In the genomic region with DNA sequence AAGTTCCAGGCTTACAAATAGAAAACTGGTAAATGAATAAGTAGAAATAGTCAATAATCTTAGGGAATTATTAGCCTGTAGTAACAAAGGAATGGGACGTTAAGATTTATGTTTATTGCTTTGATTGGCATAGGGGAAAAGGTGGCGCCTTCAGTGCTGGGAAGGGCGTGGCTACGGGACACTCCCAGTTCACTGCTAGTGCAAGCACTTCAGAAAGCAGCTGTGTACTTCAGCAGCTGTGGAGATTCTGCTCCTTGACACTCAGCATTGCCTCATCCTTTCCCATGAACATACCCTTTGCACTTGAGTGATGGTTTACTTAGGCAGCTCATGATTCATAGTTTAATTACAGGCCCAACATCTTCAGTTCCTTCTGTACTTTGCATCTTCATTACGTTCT, we compare ENCODE assay signal across 25 mouse cellular contexts. TPM values are rescaled to one million over a fixed set of nuclear protein-coding genes. Genes with fewer than 3 reads are reported as not detected.
DNase-seq lines count a peak whose midpoint lies in the region; ATAC-seq lines count a peak whose summit lies in the region.
"Had no signal": no experiment of that assay in that cellular context is flagged by ENCODE, and none has a peak within 500 bp of the region (broad histone marks: within the 10 kb centered on the region; RNA-seq: fewer than 3 reads in every experiment).

No protein-coding gene starts in this region.

- no peak overlapping the region for H3K4me2 ChIP-seq in embryonic facial prominence, embryonic 14.5 days (ENCODE audit: low read depth, low read length)
- H3K4me2 ChIP-seq: embryonic facial prominence, embryonic 12.5 days; forebrain, embryonic 13.5 days; heart, embryonic 15.5 days; hindbrain, embryonic 15.5 days; liver, embryonic 15.5 days; lung, embryonic 15.5 days; midbrain, embryonic 15.5 days; neural tube, embryonic 13.5 days had no signal

- H3K4me3 ChIP-seq in embryonic facial prominence, embryonic 14.5 days (ENCODE audit: low read depth, low read length): no peak overlapping the region
- no peak overlapping the region for H3K4me3 ChIP-seq in embryonic facial prominence, embryonic 10.5 days
- H3K4me3 ChIP-seq: embryonic facial prominence, embryonic 12.5 days; forebrain, embryonic 13.5 days; gastrocnemius, adult 2 months; heart, embryonic 15.5 days; hindbrain, embryonic 15.5 days; liver, embryonic 15.5 days; lung, embryonic 15.5 days; megakaryocyte, embryonic 14.5 days; midbrain, embryonic 15.5 days; neural tube, embryonic 13.5 days had no signal

- no peak for ATAC-seq in embryonic facial prominence, embryonic 14.5 days (ENCODE audit: low read depth)
- ATAC-seq: forebrain, embryonic 13.5 days; midbrain, embryonic 15.5 days had no signal

- 67% methylated on average over 5 of the region's 5 CpGs for WGBS in embryonic facial prominence, embryonic 14.5 days
- 86% methylated on average over 5 of the region's 5 CpGs for WGBS in embryonic facial prominence, embryonic 10.5 days
- 22% methylated on average over 5 of the region's 5 CpGs for WGBS in large intestine, adult 2 months

- no peaks in the 10 kb centered on the region for H3K9me3 ChIP-seq in embryonic facial prominence, embryonic 14.5 days (ENCODE audit: control insufficient read depth, low read length)
- no peaks in the 10 kb centered on the region for H3K9me3 ChIP-seq in embryonic facial prominence, embryonic 10.5 days
- H3K9me3 ChIP-seq: embryonic facial prominence, embryonic 12.5 days; forebrain, embryonic 13.5 days; heart, embryonic 15.5 days; hindbrain, embryonic 15.5 days; liver, embryonic 15.5 days; lung, embryonic 15.5 days; megakaryocyte, embryonic 14.5 days; midbrain, embryonic 15.5 days; neural tube, embryonic 13.5 days had no signal

- no peak overlapping the region for H3K9ac ChIP-seq in embryonic facial prominence, embryonic 14.5 days (ENCODE audit: low read depth, low read length)
- H3K9ac ChIP-seq: embryonic facial prominence, embryonic 12.5 days; forebrain, embryonic 13.5 days; heart, embryonic 15.5 days; hindbrain, embryonic 15.5 days; liver, embryonic 15.5 days; lung, embryonic 15.5 days; midbrain, embryonic 15.5 days; neural tube, embryonic 13.5 days had no signal

- no peaks in the 10 kb centered on the region for H3K4me1 ChIP-seq in embryonic facial prominence, embryonic 14.5 days (ENCODE audit: control insufficient read depth, insufficient read depth, low read length)
- no peaks in the 10 kb centered on the region for H3K4me1 ChIP-seq in embryonic facial prominence, embryonic 10.5 days
- H3K4me1 ChIP-seq: embryonic facial prominence, embryonic 12.5 days; forebrain, embryonic 13.5 days; heart, embryonic 15.5 days; hindbrain, embryonic 15.5 days; liver, embryonic 15.5 days; lung, embryonic 15.5 days; megakaryocyte, embryonic 14.5 days; midbrain, embryonic 15.5 days; neural tube, embryonic 13.5 days had no signal

- no peak overlapping the region for H3K27ac ChIP-seq in embryonic facial prominence, embryonic 14.5 days (replicated peaks; ENCODE audit: low read depth, low read length)
- H3K27ac ChIP-seq in embryonic facial prominence, embryonic 10.5 days (replicated peaks): no peak overlapping the region
- H3K27ac ChIP-seq: embryonic facial prominence, embryonic 12.5 days; forebrain, embryonic 13.5 days; gastrocnemius, adult 2 months; heart, embryonic 15.5 days; hindbrain, embryonic 15.5 days; liver, embryonic 15.5 days; lung, embryonic 15.5 days; midbrain, embryonic 15.5 days; neural tube, embryonic 13.5 days had no signal

- peak; percentile 52 for DNase-seq in embryonic facial prominence, embryonic 14.5 days (ENCODE audit: low spot score)
- DNase-seq in embryonic facial prominence, embryonic 10.5 days (ENCODE audit: low spot score): no peak
- DNase-seq in 3134 (ENCODE audit: extremely low read depth, insufficient read length, low spot score) (peak; percentile 19), ZHBTc4 (ENCODE audit: low read depth, low spot score) (peak; percentile 14)
- DNase-seq in large intestine, adult 2 months (ENCODE audit: low read depth, low spot score): peak; percentile 43
- DNase-seq in B cell, adult 2 months: no peak
- DNase-seq in layer of hippocampus, postnatal 10 days (ENCODE audit: low spot score in 2 of 2): no peak
- DNase-seq in testis, postnatal 10 days (ENCODE audit: low spot score): no peak
- DNase-seq: cerebellum, adult 11 months; cerebellum, adult 9-11 months; gastrocnemius, adult 2 months; heart, postnatal 36 days; kidney, adult 18-20 months; left cerebral cortex, postnatal 4 days; liver; lung, postnatal 36 days had no signal

- H3K36me3 ChIP-seq in embryonic facial prominence, embryonic 14.5 days (ENCODE audit: control insufficient read depth, insufficient read depth, low read length): no peaks in the 10 kb centered on the region
- H3K36me3 ChIP-seq in embryonic facial prominence, embryonic 10.5 days (replicated peaks): no peaks in the 10 kb centered on the region
- H3K36me3 ChIP-seq: embryonic facial prominence, embryonic 12.5 days; heart, embryonic 15.5 days; hindbrain, embryonic 15.5 days; liver, embryonic 15.5 days; lung, embryonic 15.5 days; midbrain, embryonic 15.5 days; neural tube, embryonic 13.5 days had no signal

- no peaks in the 10 kb centered on the region for H3K27me3 ChIP-seq in embryonic facial prominence, embryonic 14.5 days (replicated peaks; ENCODE audit: control insufficient read depth, insufficient read depth, low read length)
- no peaks in the 10 kb centered on the region for H3K27me3 ChIP-seq in embryonic facial prominence, embryonic 10.5 days (replicated peaks; ENCODE audit: low read depth, poor library complexity, severe bottlenecking)
- H3K27me3 ChIP-seq: embryonic facial prominence, embryonic 12.5 days; forebrain, embryonic 13.5 days; heart, embryonic 15.5 days; hindbrain, embryonic 15.5 days; liver, embryonic 15.5 days; lung, embryonic 15.5 days; midbrain, embryonic 15.5 days; neural tube, embryonic 13.5 days had no signal

RNA-seq across cellular contexts. Expression of gene Ccdc73, which starts 8.5 kb away (rescaled TPM):
- polyA plus RNA-seq in embryonic facial prominence, embryonic 14.5 days (2014; fragmentation: Nextera tagmentation; extraction: Ambion mirVana): 7.8 and 11.0 TPM in 2 replicates
- polyA plus RNA-seq in embryonic facial prominence, embryonic 10.5 days (2016; fragmentation: Nextera tagmentation; extraction: Ambion mirVana): 3.3 and 6.3 TPM in 2 replicates
- not detected in 2 replicates for polyA plus RNA-seq in large intestine, adult 2 months (2012; rRNA removed)
- 1 to 10 TPM; 2.0 to 2.3 TPM for total RNA-seq in layer of hippocampus, postnatal 10 days (2021)

RNA-seq across cellular contexts. Expression of gene Prrg4, which starts 9.4 kb away (rescaled TPM):
- polyA plus RNA-seq in embryonic facial prominence, embryonic 14.5 days (2014; fragmentation: Nextera tagmentation; extraction: Ambion mirVana): 2.6 and 3.0 TPM in 2 replicates
- 1.2 and 1.4 TPM in 2 replicates for polyA plus RNA-seq in embryonic facial prominence, embryonic 10.5 days (2016; fragmentation: Nextera tagmentation; extraction: Ambion mirVana)
- 0.29 and 0.56 TPM in 2 replicates for polyA plus RNA-seq in large intestine, adult 2 months (2012; rRNA removed)
- 1 to 10 TPM in 1 of 2 experiments, under 1 TPM in 1; 0.96 to 1.1 TPM for total RNA-seq in layer of hippocampus, postnatal 10 days (2021)

RNA-seq across cellular contexts. Expression of gene Qser1, which starts 42.5 kb away (rescaled TPM):
- 15.6 and 16.2 TPM in 2 replicates for polyA plus RNA-seq in embryonic facial prominence, embryonic 14.5 days (2014; fragmentation: Nextera tagmentation; extraction: Ambion mirVana)
- polyA plus RNA-seq in embryonic facial prominence, embryonic 10.5 days (2016; fragmentation: Nextera tagmentation; extraction: Ambion mirVana): 12.2 and 12.6 TPM in 2 replicates
- 1.7 and 3.2 TPM in 2 replicates for polyA plus RNA-seq in large intestine, adult 2 months (2012; rRNA removed)
- total RNA-seq in layer of hippocampus, postnatal 10 days (2021): 10 to 100 TPM; 13.5 to 16.1 TPM

Comparison
In these comparisons a context has a peak if more than half of its experiments do, and no peak if none do; other contexts are left out.
1. DNase-seq: peak in embryonic facial prominence, embryonic 14.5 days (single experiment), 3134 (single experiment), ZHBTc4 (single experiment) and large intestine, adult 2 months (single experiment); none in embryonic facial prominence, embryonic 10.5 days (single experiment), B cell, adult 2 months (0 of 2), layer of hippocampus, postnatal 10 days (0 of 2) and testis, postnatal 10 days (single experiment).